Mouse (Mus musculus) heart, embryonic 15.5 days (tissue): ENCODE results near the gene Mtmr3. TPM values are rescaled to one million over a fixed set of nuclear protein-coding genes. Genes with fewer than 3 reads are reported as not detected.

ENCODE experiments used
- ATAC-seq: fragments of 200-750 bp; cut with Nextera tagmentation; replicated peaks from 2 replicates; pipeline ENCODE4 v1.8.0; 2017; ENCODE audit warnings: low read depth, moderate TSS enrichment; ENCODE audit not compliant: insufficient number of reproducible peaks, insufficient read depth, low FRiP score
- H3K27ac ChIP-seq: fragments of 300-500 bp; sonication (generic); 2 replicates; pipeline ENCODE4 v1.5.1; 2015; ENCODE audit warnings: mild to moderate bottlenecking, inconsistent platforms
- H3K27me3 ChIP-seq: fragments of 300-500 bp; sonication (generic); 2 replicates; pipeline ENCODE4 v1.6.1; 2015; ENCODE audit warnings: inconsistent platforms
- H3K36me3 ChIP-seq: fragments of 300-500 bp; sonication (generic); 2 replicates; pipeline ENCODE4 v1.6.1; 2015; ENCODE audit warnings: mild to moderate bottlenecking, inconsistent platforms
- H3K4me1 ChIP-seq: fragments of 300-500 bp; sonication (generic); replicated peaks from 2 replicates; pipeline ENCODE4 v1.6.1; 2015; ENCODE audit warnings: inconsistent platforms
- H3K4me2 ChIP-seq: fragments of 300-500 bp; sonication (generic); 2 replicates; pipeline ENCODE4 v1.6.1; 2015; ENCODE audit warnings: inconsistent platforms, mild to moderate bottlenecking, moderate library complexity
- H3K4me3 ChIP-seq: fragments of 300-500 bp; sonication (generic); 2 replicates; pipeline ENCODE4 v1.5.1; 2015; ENCODE audit warnings: mild to moderate bottlenecking, inconsistent platforms
- H3K9ac ChIP-seq: fragments of 300-500 bp; sonication (generic); 2 replicates; pipeline ENCODE4 v1.6.1; 2015; ENCODE audit warnings: mild to moderate bottlenecking, inconsistent platforms
- H3K9me3 ChIP-seq: fragments of 300-500 bp; sonication (generic); replicated peaks from 2 replicates; pipeline ENCODE4 v1.6.1; 2016; ENCODE audit warnings: inconsistent platforms
- WGBS: fragments of 180-500 bp; shearing (Covaris S2); methylation state at CpG from one replicate; pipeline ENCODE4 v1.1.7; 2015; ENCODE audit warnings: mixed read lengths; 5-methylcytosine and 5-hydroxymethylcytosine counted together
- polyA plus RNA-seq: library from polyadenylated mRNA; unstranded; fragments of >200 nt; fragmentation: Nextera tagmentation; extraction: Ambion mirVana; gene quantifications from 2 replicates; pipeline ENCODE4 v1.2.1, GENCODE M21; 2015

Gene Mtmr3
- polyA plus RNA-seq, 1 experiment from 2014 or later, result 18.9 TPM

- ATAC-seq, result no peak
- Histone ChIP-seq H3K4me3 (no peak overlapping the region), H3K27me3 (no peaks in the 10 kb centered on the region), H3K4me1 (no peaks in the 10 kb centered on the region), H3K9me3 (no peaks in the 10 kb centered on the region), H3K27ac (no peak overlapping the region), H3K9ac (no peak overlapping the region), H3K4me2 (no peak overlapping the region), H3K36me3 (no peaks in the 10 kb centered on the region)
- WGBS, result 88% methylated on average over 1 of the region's 1 CpGs
Observed at GRCm38 (mm10) chr11:4437318-4437717, 157.3 kb downstream of the Mtmr3 start.

- WGBS, result 71% methylated on average over 3 of the region's 3 CpGs
- Histone ChIP-seq H3K27me3 (no peaks in the 10 kb centered on the region), H3K4me2 (no peak overlapping the region), H3K9me3 (no peaks in the 10 kb centered on the region), H3K36me3 (no peaks in the 10 kb centered on the region), H3K4me1 (no peaks in the 10 kb centered on the region), H3K4me3 (no peak overlapping the region), H3K9ac (no peak overlapping the region), H3K27ac (no peak overlapping the region)
- ATAC-seq, result no peak
Observed at GRCm38 (mm10) chr11:4436631-4437030, 158.0 kb downstream of the Mtmr3 start.

- H3K27me3 ChIP-seq, result no peaks in the 10 kb centered on the region
- WGBS, result 68% methylated on average over 4 of the region's 4 CpGs
- ATAC-seq, result no peak
- no peaks in the 10 kb centered on the region for H3K4me1 ChIP-seq
- H3K9me3 ChIP-seq, result no peaks in the 10 kb centered on the region
- H3K4me2 ChIP-seq, result no peak overlapping the region
- no peaks in the 10 kb centered on the region for H3K36me3 ChIP-seq
- H3K4me3 ChIP-seq, result no peak overlapping the region
- H3K27ac ChIP-seq, result no peak overlapping the region
- H3K9ac ChIP-seq, result no peak overlapping the region
Observed at GRCm38 (mm10) chr11:4434461-4434860, 160.2 kb downstream of the Mtmr3 start.

Other genes with a start within 250 kb of the Mtmr3 start
- gene Hormad2, start 153.8 kb downstream of the Mtmr3 start, polyA plus RNA-seq, result 0.06 and 0.32 TPM in 2 replicates
- not detected in 2 replicates for gene Gm11032, start 25.2 kb upstream of the Mtmr3 start, polyA plus RNA-seq
- 17.7 and 23.3 TPM in 2 replicates for gene Ascc2, start 42.9 kb upstream of the Mtmr3 start, polyA plus RNA-seq
- gene Uqcr10, start 109.5 kb upstream of the Mtmr3 start, polyA plus RNA-seq, result 1,608 and 2,078 TPM in 2 replicates
- 52.7 and 56.2 TPM in 2 replicates for gene Zmat5, start 109.8 kb upstream of the Mtmr3 start, polyA plus RNA-seq
- gene Cabp7, start 151.9 kb upstream of the Mtmr3 start, polyA plus RNA-seq, result 0.05 and 0.09 TPM in 2 replicates